Mouse (Mus musculus): Measurements from ENCODE around the gene Adgrb2.

The Adgrb2 gene

DNA sequence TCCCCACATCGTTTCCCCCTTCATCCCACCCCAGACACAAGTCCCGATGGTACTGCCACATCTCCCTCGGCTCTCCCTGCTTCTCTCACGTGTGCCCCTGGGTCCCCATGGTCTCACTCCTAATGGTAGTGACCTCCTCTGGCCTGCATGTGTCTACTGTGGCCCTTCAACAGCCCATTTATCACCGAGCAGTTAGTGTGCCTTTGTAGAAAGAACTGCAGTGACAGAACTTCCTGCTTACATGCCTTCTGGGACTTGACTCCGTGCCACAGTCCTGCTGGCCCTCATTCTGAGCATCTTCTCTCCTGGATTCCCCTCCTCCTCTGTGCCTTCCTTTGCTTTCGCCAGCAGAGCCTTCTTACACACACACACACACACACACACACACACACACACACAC, 78.5 kb downstream of the Adgrb2 start:
- ATAC-seq (ENCODE audit: insufficient number of reproducible peaks, low FRiP score, low TSS enrichment): no peak

DNA sequence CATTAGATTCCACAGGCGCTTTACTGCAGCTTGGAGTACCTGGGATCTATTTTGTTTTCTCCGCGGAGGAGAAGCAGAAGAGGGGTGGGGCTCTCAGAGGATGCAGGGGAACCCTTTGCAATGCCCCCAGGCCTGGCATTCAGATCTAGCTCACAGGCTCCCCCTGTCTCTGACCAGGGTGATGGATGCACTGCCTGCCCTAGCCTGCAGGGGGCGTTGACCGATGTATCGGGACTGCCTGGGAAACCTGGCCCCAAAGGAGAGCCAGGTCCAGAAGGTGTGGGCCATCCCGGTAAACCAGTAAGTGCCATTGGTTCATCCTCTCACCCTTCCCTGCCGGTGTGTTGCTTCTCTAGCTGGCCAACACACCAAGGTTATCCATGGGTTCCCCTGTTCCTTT, 82.1 kb downstream of the Adgrb2 start:
- no peak for ATAC-seq (ENCODE audit: insufficient number of reproducible peaks, low FRiP score, low TSS enrichment)

DNA sequence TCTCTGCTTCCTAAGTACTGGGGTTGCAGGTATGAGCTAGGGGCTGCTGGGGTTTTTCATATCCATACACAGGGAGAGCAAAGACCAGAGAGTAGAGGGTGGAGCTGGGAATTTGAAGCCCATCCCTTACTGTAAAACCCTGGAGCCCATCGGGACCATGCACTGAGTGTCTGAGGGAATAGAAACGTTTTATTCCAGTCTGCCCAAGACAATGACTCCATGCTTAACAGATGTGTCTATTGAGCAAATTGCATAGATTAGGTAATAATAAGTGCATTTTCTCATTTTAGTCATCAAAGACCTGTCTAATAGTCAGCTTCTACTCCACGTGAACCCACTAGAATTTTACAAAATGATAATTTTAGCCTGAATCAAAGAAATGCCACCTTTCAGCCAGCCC, 85.9 kb downstream of the Adgrb2 start:
- no peak for ATAC-seq (ENCODE audit: insufficient number of reproducible peaks, low FRiP score, low TSS enrichment)

DNA sequence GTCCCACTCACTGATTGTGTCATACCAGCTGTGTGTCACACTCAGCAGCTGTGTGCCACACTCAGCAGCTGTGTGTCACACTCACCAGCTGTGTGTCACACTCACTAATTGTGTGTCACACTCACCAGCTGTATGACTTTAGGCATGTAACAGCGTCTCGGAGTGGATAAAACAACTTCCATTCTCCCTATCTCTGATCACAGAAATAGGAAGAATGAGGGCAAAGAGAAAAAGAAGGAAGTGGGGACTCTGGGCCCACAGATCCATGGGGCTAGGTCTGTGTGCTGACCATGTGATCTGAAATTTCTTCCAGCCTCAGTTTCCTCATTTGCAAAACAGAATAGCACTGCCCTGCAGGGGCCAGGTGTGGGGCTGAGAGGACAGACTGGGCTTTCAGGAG, 87.1 kb downstream of the Adgrb2 start:
- ATAC-seq (ENCODE audit: insufficient number of reproducible peaks, low FRiP score, low TSS enrichment): no peak
